Mouse (Mus musculus): ENCODE data around the gene Cdh12. TPM values are rescaled to one million over a fixed set of nuclear protein-coding genes. Genes with fewer than 3 reads are reported as not detected.
"Not testable (repeated sequence)": the region's sequence is repeated elsewhere in the genome, so short reads cannot be mapped to it uniquely, and the experiment has no call there.

Cdh12 gene
- polyA plus RNA-seq, 2 experiments, result 0.16 to 0.29 TPM

GRCm38 (mm10) chr15:21366366-21366765 is 917.3 kb downstream of the Cdh12 start:
- Histone ChIP-seq H3K4me2 (replicated peaks; ENCODE audit: low read depth, low read length, severe bottlenecking) (no peak overlapping the region), H3K9me3 (ENCODE audit: control insufficient read depth, low read length) (no peaks in the 10 kb centered on the region), H3K4me3 (replicated peaks; ENCODE audit: low read length) (no peak overlapping the region), H3K27ac (replicated peaks; ENCODE audit: low read depth, low read length) (no peak overlapping the region), H3K27me3 (ENCODE audit: control insufficient read depth, insufficient read depth, low read length) (no peaks in the 10 kb centered on the region), H3K9ac (ENCODE audit: low read depth, low read length, severe bottlenecking) (no peak overlapping the region), H3K4me1 (ENCODE audit: control insufficient read depth, insufficient read depth, low read length) (no peaks in the 10 kb centered on the region), H3K36me3 (ENCODE audit: control insufficient read depth, insufficient read depth, low read length) (no peaks in the 10 kb centered on the region)
- DNase-seq (ENCODE audit: low spot score) (no peak), ATAC-seq (ENCODE audit: low FRiP score, low read depth) (no peak)
- TF ChIP-seq POLR2A (IDR thresholded peaks at IDR 0.05; ENCODE audit: borderline replicate concordance, extremely low read depth, insufficient read depth, insufficient read length), result no peak

GRCm38 (mm10) chr15:21375460-21375859 is 926.4 kb downstream of the Cdh12 start:
- Histone ChIP-seq H3K9me3 (ENCODE audit: control insufficient read depth, low read length) (no peaks in the 10 kb centered on the region), H3K27ac (replicated peaks; ENCODE audit: low read depth, low read length) (no peak overlapping the region), H3K36me3 (ENCODE audit: control insufficient read depth, insufficient read depth, low read length) (no peaks in the 10 kb centered on the region), H3K4me2 (replicated peaks; ENCODE audit: low read depth, low read length, severe bottlenecking) (no peak overlapping the region), H3K27me3 (ENCODE audit: control insufficient read depth, insufficient read depth, low read length) (no peaks in the 10 kb centered on the region), H3K4me1 (ENCODE audit: control insufficient read depth, insufficient read depth, low read length) (no peaks in the 10 kb centered on the region), H3K4me3 (replicated peaks; ENCODE audit: low read length) (no peak overlapping the region), H3K9ac (ENCODE audit: low read depth, low read length, severe bottlenecking) (no peak overlapping the region)
- TF ChIP-seq POLR2A (IDR thresholded peaks at IDR 0.05; ENCODE audit: borderline replicate concordance, extremely low read depth, insufficient read depth, insufficient read length), result no peak
- DNase-seq (ENCODE audit: low spot score), result no peak
- no peak for ATAC-seq (ENCODE audit: low FRiP score, low read depth)
- 58% methylated on average over 5 of the region's 5 CpGs for WGBS

GRCm38 (mm10) chr15:21375871-21376270 is 926.8 kb downstream of the Cdh12 start:
- Histone ChIP-seq H3K27me3 (ENCODE audit: control insufficient read depth, insufficient read depth, low read length) (no peaks in the 10 kb centered on the region), H3K4me1 (ENCODE audit: control insufficient read depth, insufficient read depth, low read length) (no peaks in the 10 kb centered on the region), H3K27ac (replicated peaks; ENCODE audit: low read depth, low read length) (no peak overlapping the region), H3K36me3 (ENCODE audit: control insufficient read depth, insufficient read depth, low read length) (no peaks in the 10 kb centered on the region), H3K4me2 (replicated peaks; ENCODE audit: low read depth, low read length, severe bottlenecking) (no peak overlapping the region), H3K9ac (ENCODE audit: low read depth, low read length, severe bottlenecking) (no peak overlapping the region), H3K9me3 (ENCODE audit: control insufficient read depth, low read length) (no peaks in the 10 kb centered on the region), H3K4me3 (replicated peaks; ENCODE audit: low read length) (no peak overlapping the region)
- no peak for TF ChIP-seq POLR2A (IDR thresholded peaks at IDR 0.05; ENCODE audit: borderline replicate concordance, extremely low read depth, insufficient read depth, insufficient read length)
- DNase-seq (ENCODE audit: low spot score) (no peak), ATAC-seq (ENCODE audit: low FRiP score, low read depth) (no peak)
- WGBS, result 78% methylated on average over 3 of the region's 3 CpGs

- WGBS, result 81% methylated on average over 14 of the region's 14 CpGs
- H3K9me3 ChIP-seq (ENCODE audit: control insufficient read depth, low read length); ATAC-seq (ENCODE audit: low FRiP score, low read depth); DNase-seq (ENCODE audit: low spot score); H3K9ac ChIP-seq (ENCODE audit: low read depth, low read length, severe bottlenecking); H3K27me3 ChIP-seq (ENCODE audit: control insufficient read depth, insufficient read depth, low read length); H3K27ac ChIP-seq (replicated peaks; ENCODE audit: low read depth, low read length); H3K4me3 ChIP-seq (replicated peaks; ENCODE audit: low read length); H3K4me2 ChIP-seq (replicated peaks; ENCODE audit: low read depth, low read length, severe bottlenecking); H3K36me3 ChIP-seq (ENCODE audit: control insufficient read depth, insufficient read depth, low read length); H3K4me1 ChIP-seq (ENCODE audit: control insufficient read depth, insufficient read depth, low read length): not testable (repeated sequence)
Observed at GRCm38 (mm10) chr15:21391442-21391841, 942.4 kb downstream of the Cdh12 start.

- no peak overlapping the region for H3K4me3 ChIP-seq (replicated peaks; ENCODE audit: low read length)
- WGBS, result 91% methylated on average over 3 of the region's 3 CpGs
- no peaks in the 10 kb centered on the region for H3K27me3 ChIP-seq (ENCODE audit: control insufficient read depth, insufficient read depth, low read length)
- H3K9me3 ChIP-seq (ENCODE audit: control insufficient read depth, low read length), result no peaks in the 10 kb centered on the region
- DNase-seq (ENCODE audit: low spot score), result no peak
- H3K36me3 ChIP-seq (ENCODE audit: control insufficient read depth, insufficient read depth, low read length), result no peaks in the 10 kb centered on the region
- H3K4me1 ChIP-seq (ENCODE audit: control insufficient read depth, insufficient read depth, low read length), result no peaks in the 10 kb centered on the region
- TF ChIP-seq POLR2A (IDR thresholded peaks at IDR 0.05; ENCODE audit: borderline replicate concordance, extremely low read depth, insufficient read depth, insufficient read length), result no peak
- no peak for ATAC-seq (ENCODE audit: low FRiP score, low read depth)
- H3K27ac ChIP-seq (replicated peaks; ENCODE audit: low read depth, low read length), result no peak overlapping the region
- no peak overlapping the region for H3K4me2 ChIP-seq (replicated peaks; ENCODE audit: low read depth, low read length, severe bottlenecking)
- no peak overlapping the region for H3K9ac ChIP-seq (ENCODE audit: low read depth, low read length, severe bottlenecking)
Observed at GRCm38 (mm10) chr15:21393080-21393479, 944.0 kb downstream of the Cdh12 start.

- no peak overlapping the region for H3K9ac ChIP-seq (ENCODE audit: low read depth, low read length, severe bottlenecking)
- no peaks in the 10 kb centered on the region for H3K36me3 ChIP-seq (ENCODE audit: control insufficient read depth, insufficient read depth, low read length)
- H3K9me3 ChIP-seq (ENCODE audit: control insufficient read depth, low read length), result no peaks in the 10 kb centered on the region
- H3K4me2 ChIP-seq (replicated peaks; ENCODE audit: low read depth, low read length, severe bottlenecking), result no peak overlapping the region
- no peak for DNase-seq (ENCODE audit: low spot score)
- H3K4me1 ChIP-seq (ENCODE audit: control insufficient read depth, insufficient read depth, low read length), result no peaks in the 10 kb centered on the region
- ATAC-seq (ENCODE audit: low FRiP score, low read depth), result no peak
- WGBS, result 82% methylated on average over 6 of the region's 6 CpGs
- no peak overlapping the region for H3K4me3 ChIP-seq (replicated peaks; ENCODE audit: low read length)
- no peak overlapping the region for H3K27ac ChIP-seq (replicated peaks; ENCODE audit: low read depth, low read length)
- no peak for TF ChIP-seq POLR2A (IDR thresholded peaks at IDR 0.05; ENCODE audit: borderline replicate concordance, extremely low read depth, insufficient read depth, insufficient read length)
- no peaks in the 10 kb centered on the region for H3K27me3 ChIP-seq (ENCODE audit: control insufficient read depth, insufficient read depth, low read length)
Observed at GRCm38 (mm10) chr15:21405196-21405595, 956.1 kb downstream of the Cdh12 start.

All from limb, embryonic 14.5 days (tissue).